Mouse (Mus musculus): ENCODE measurements at regions not wholly inside any gene's neighbourhood (a gene's known extent, or its start where the extent isn't known, plus 50 kb on each side); places are given as distances from the start of the nearest gene placed in this dataset.
A peak's percentile ranks its signal among the peaks of the same experiment; 100 is the strongest.

DNA sequence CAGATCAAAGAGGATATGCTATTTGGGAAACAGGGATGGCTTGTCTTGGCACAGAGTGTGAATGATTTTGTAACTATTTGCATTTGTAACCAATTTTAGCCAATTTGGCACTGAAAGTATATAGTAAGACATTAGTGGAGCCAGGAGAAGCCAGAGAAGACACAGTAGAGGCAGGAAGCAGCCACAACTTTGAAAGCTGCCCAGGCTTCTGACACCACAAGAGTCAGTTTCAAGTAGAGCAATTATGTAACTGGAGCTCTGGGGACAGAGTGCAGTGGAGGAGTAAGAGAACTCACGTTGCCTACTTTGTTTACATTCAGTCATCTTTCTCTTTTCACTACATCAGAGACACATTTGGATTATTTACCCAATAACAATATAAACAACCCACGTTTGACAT, 1956.5 kb upstream of the Lrrc6 start:
- DNase-seq (ENCODE audit: extremely low spot score, low read depth, low spot score), result no peak

DNA sequence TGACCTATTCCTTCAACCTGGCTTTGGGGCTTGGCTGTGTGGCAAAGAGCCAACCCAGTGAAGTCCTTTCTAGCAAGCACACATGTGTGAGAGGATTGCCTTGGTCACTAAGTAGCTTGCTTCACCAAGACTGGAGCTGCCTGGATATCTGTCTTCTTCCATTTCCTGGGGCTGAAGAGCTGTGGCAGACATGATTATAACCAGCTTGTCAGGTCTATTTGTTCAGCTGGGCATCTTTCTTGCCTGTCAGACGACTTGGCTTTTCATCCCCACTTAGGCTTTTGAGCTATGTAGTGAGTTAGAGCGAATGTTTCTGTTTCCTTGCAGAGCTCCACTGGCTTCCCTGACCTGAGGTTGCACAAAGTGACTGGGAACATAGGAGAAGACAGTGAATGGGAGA, 1951.3 kb upstream of the Lrrc6 start:
- DNase-seq (ENCODE audit: extremely low spot score, low read depth, low spot score), result no peak

DNA sequence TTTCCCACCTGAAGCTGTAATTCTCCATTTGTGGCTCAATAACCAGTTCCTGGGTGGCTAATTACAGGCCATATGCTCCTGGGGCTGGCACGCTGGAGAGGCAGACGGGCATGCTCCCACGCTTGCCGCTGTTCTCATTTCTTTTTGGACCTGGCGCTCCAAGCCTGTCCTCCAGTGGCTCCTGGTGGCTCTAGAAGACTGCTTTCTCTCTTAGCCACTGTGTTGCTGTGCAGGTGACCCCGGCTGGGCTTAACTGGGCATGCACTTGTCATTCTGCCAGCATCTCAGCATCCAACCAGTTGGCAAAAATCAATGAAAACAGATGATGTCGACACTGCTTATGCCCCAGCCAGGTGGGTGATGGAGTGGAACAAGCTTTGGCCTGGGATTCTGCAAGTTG, 1944.6 kb upstream of the Lrrc6 start:
- no peak for DNase-seq (ENCODE audit: extremely low spot score, low read depth, low spot score)

DNA sequence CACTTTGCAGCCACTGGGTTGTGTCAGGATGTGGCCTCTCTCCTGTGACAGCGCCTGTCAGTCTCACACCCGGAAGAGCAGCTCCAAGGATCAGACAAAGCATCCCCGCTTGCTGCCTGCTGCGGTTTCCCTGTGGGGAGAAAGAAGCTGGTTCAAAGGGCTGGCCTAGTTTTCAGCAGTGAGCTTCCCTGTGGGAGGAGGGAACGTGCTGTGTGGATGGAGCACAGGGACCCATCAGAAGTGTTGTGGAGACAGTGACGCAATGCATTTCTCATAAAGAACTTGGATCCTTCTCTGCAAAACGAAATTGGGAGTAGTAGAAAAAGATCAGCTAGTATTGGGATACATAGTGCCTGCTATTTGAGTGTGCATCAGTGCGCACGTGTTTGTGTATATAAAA, 1939.9 kb upstream of the Lrrc6 start:
- no peak for DNase-seq (ENCODE audit: extremely low spot score, low read depth, low spot score)

DNA sequence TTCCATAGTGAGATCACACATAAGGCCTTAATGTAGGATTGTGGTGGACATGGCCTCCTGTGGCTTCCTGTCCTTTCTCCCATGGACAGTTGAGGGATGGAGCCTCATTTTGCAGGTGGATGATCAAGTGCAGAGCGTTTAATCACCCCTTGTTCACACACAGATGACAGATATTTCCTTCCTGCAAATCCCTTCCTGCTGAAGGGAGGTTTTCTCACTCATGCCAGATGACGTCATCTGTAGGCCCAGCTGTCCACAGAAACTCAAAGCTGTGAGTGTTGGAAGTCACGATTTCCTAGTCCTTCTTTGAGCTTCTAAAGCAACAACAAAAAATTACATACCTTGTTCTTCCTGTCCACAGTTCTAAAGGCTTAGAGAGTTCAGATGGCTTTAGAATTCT, 1935.3 kb upstream of the Lrrc6 start:
- no peak for DNase-seq (ENCODE audit: extremely low spot score, low read depth, low spot score)

DNA sequence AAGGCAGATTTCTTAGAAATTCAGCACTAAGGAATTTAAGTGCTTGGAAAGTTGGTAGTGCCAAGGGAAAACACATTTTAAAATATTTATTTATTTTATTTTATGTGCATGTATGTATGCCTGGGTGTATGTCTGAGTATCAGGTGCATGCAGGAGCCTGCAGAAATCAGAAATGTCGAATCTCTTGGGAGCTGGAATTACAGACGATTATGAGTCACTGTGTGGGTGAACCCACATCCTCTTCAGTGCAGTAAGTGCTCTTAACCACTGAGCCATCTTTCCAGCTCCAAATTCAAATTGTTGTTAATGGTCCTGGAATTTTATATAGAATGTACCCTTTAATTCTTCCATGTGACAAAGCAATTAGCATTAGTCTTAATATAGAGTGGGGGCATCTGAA, 1930.5 kb upstream of the Lrrc6 start:
- DNase-seq (ENCODE audit: extremely low spot score, low read depth, low spot score), result no peak

DNA sequence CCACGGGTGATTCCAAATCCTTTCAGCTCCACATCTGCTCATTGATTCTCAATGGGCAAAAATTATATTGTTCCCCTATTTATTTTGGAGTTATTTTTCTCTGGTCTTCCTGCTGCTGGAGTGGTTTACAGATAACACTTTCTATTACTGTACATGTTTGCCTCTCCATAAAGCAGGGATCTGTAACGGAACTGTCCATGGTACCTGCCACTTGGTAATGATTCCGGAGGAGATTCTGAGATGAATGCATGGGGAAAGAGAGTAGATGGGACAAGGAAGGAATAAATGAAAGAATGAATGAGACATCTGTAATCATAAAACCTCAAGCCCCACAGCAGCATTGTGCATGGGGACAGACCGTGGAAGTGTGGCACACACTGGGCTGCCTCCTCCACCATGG, 1929.8 kb upstream of the Lrrc6 start:
- DNase-seq (ENCODE audit: extremely low spot score, low read depth, low spot score), result peak; percentile 14

DNA sequence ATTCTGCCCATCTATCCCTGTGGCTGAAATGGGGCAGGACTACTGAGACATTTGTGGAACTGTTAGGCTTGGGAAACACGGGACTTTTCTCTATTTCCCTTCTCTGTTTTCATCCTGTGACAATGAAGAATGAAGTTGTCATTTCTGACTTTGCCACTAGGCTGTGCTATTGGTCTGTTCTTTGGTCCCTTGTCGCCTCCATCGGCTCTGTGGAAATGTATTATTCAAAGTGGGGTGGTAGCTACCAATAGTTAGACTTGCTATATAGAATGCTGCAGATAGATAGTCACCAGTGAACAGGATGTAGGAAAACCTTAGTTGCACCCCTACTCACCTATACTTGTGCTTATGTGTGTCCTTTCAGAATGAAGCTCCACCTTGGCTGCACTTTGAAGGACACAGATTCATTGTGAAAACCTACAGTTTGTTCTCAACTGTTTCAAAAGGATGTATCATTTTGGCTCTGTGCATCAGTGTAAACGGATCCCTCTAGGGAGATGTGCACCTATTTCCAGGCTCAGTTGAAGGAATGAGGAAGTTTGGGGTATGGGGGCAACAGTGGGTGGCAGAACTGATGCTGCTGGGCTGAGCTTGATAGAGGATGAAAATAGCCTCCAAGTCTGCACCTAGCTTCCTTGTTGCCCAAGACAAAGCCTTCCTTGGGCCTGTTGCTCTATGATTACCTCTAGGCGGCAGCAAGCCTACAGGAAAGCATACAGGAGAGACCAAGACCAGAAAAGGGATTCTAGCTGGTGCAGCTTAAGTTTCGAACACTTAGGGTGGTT, 1927.9 kb upstream of the Lrrc6 start:
- DNase-seq (ENCODE audit: extremely low spot score, low read depth, low spot score), result peak; percentile 50

DNA sequence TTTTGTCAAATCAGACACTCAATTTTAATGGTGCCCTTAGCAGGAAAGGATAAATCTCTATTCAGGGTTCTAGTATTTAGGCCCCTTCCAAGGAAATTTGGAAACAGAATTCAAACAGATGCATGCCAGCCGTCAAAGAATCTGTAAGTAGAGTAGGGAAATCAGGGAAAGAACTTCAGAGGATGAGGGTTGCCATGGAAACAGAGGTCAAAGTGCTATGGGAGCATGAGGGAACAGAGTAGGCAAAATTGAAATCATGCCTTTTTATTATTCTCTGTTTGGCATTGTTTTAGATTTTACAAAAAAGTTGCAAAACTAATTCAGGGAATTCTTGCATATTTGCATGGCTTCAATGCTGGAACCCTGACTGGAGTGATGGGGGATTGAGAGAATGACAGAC, 1916.4 kb upstream of the Lrrc6 start:
- DNase-seq (ENCODE audit: extremely low spot score, low read depth, low spot score), result no peak

DNA sequence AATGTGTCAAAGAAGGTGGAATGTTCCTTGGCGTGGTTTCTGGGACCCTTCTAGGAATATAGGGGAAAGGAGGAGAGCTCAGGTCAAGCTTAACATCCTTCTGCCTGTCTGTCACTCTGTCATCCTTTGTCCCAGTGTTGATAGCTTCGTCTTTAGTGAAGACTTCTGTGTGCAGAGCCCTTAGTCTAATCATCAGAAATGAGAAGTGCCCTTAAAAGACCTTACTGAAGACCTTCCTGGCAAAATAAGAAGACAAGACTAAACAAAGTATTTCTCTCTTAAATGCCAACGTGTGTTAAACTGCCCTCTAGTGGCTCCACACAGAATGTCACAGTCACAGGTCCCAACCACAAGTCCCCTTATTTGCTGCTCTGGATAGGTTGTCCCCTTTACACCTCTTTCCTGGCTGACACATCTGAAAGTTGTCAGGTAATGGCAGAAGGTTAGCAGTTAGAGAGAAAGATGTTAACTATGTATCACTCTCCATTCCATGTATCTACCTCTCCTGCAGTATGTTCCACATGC, 1914.8 kb upstream of the Lrrc6 start:
- DNase-seq (ENCODE audit: extremely low spot score, low read depth, low spot score), result peak; percentile 14

DNA sequence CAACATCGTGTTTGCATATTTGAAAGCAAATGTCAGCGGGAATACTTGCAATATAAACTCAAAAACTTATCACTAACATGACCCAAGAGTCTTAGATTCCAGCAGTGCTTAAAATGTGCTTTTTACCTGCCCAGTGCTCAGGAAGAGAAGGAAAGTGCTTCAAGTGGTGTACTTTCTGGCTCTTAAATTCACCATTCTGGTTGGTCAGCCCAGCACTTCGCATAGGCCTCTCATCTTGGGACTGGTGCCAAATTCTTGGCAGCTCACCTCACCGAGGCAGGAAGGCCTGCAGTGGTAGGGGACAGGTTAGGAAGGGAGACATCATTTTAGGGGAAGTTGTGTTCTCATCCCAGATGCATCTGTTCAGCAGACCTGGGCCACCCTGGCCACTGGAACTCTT, 1913.3 kb upstream of the Lrrc6 start:
- no peak for DNase-seq (ENCODE audit: extremely low spot score, low read depth, low spot score)

DNA sequence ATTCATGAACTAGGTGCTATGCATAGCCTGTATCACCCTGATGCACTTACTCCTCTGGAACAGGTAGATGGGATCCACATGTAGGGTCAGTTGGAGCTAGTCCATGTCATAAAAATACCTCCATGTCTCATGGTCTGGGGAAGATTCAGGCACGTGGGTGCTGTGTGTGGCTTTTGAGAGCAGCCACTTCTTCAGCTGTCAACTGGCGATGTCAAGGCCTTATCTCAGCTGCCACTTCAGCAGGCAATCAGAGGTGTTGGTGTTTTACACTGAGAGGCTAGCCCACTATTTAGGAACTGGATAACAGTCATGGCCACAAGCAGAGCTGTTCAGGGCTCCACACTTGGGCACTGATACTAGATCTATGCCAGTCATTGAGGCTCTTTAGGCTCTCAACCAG, 1912.0 kb upstream of the Lrrc6 start:
- no peak for DNase-seq (ENCODE audit: extremely low spot score, low read depth, low spot score)

DNA sequence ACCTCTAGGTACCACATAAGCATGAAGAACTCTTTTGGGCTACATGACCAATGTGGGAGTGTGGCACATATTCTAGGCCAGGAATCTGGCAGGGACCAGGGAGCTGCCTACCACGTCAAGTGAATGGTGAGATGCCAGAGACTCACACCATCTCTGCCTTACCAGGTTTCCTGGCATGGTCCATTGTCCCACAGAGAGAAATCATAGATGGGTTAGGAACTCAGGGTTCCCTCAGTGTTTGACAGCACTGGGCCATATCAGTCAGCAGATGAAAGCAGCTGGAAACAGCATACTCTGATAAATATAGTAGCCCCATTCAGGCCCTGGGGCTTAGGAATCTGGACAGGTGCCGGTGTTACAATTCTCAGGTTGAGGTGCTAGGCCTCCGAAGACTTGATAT, 1911.4 kb upstream of the Lrrc6 start:
- DNase-seq (ENCODE audit: extremely low spot score, low read depth, low spot score), result no peak

DNA sequence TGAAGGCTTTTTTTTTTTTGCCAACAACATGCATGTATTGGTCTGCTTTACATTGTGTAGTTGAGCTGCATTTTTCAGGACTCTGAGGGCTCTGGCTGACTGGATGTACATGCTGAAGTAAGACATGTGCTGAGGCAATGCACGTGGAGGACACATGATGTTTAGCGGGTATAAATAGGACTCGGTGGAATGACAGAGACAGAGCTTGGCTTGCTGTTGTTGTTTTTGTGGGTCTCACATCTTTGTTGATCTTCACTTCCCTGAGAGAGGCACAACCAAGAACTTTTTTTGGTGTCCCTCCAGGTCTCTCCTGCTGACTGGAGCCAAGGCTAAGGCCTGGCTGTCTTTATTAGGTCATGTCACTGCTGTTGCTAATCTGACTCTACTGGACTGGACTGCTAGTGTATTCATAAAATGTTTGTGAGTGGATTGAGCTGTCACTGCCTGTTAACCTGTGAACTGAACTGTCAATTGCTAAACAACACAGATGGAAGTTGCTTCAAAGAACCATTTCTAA, 1902.9 kb upstream of the Lrrc6 start:
- no peak for DNase-seq (ENCODE audit: extremely low spot score, low read depth, low spot score)

DNA sequence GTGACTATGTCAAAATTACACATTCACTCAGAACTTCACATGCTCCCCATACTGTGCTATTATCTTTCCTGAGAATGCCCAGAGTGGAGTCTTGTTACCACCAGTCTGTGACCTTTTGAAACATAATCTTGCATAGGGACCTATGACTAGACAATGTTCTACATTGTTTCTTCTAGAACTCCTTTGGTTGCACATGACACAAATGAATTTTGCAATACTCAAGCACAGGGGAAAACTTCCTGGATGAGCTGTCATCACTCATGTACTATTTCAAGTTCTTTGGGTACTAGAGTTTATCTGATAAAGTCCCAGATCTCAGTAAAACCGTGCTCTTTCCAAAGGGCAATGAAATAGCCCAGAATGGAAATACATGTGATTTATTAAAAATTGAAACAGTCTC, 1901.0 kb upstream of the Lrrc6 start:
- no peak for DNase-seq (ENCODE audit: extremely low spot score, low read depth, low spot score)

DNA sequence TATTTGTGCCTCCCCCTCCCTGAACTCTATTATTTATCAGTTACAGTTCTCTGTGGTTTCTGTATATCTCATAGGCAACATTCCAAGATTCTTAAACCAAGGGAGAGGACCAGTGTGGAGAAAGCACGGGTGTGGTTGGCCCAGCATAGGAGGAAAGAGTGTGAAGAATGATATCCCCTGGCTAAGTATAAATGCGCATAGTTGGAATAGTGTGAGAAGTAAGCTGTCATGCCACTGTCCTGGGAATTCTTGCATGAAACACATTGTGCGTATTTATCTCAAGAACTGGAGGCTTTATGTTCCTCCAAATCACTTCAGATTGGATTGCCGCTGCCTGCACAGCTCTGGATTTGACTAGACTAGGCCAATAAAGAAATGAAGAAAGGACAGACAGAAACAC, 1900.3 kb upstream of the Lrrc6 start:
- no peak for DNase-seq (ENCODE audit: extremely low spot score, low read depth, low spot score)

DNA sequence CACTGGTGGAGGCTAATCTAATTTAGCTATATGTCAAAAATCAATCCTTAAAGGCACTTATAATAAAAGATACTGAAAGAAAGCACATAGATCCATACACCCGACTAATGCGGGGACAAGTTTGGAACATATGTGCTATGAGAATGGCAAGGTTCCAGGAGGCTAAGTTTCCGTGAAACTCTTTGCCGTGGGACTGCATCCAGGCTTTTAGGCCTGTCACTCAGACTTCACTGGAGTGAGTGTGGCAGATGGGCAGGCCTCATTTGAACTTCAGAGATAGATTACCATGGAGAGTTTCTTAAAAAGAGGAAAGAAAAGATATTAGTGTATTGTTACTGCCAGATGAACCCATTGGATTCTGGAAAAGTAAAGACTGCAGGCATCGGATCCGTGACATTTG, 1895.9 kb upstream of the Lrrc6 start:
- no peak for DNase-seq (ENCODE audit: extremely low spot score, low read depth, low spot score)

DNA sequence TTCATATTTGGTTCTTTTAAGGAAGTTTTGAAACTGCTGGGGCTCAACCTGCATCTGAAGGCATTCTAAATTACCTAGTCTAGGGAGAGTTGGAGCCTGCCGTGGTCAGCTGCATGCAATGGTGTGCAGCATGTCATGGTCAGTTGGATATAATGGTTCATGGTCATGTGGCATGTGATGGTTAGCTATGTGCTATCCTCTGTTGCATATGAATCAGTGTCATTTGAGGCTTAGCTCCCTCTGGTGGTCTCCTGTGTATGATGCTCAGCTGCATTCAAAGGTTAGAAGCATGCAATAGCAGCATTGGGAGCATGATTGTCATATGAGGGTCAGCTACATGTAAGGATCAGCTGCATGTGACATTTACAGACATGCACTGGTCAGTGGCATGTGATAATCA, 1894.0 kb upstream of the Lrrc6 start:
- DNase-seq (ENCODE audit: extremely low spot score, low read depth, low spot score), result no peak

DNA sequence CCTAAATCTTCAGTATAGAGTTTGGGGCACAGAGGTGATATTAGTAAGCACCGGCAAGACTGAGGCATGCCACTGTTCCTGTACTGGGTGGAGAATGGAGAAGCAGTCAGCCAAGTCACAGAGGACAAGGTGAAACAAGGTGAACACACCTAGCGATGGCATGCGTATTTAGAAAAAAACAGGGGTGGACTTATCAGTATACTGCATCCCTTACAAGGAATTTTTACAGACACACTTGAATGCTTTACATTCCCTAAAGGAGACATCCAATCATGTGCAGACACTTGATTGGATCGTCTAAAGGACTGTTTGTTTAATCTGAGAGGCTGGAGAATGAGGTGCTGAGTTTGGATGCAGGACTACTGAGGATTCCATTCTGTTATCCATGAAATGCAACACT, 1893.4 kb upstream of the Lrrc6 start:
- DNase-seq (ENCODE audit: extremely low spot score, low read depth, low spot score), result no peak

DNA sequence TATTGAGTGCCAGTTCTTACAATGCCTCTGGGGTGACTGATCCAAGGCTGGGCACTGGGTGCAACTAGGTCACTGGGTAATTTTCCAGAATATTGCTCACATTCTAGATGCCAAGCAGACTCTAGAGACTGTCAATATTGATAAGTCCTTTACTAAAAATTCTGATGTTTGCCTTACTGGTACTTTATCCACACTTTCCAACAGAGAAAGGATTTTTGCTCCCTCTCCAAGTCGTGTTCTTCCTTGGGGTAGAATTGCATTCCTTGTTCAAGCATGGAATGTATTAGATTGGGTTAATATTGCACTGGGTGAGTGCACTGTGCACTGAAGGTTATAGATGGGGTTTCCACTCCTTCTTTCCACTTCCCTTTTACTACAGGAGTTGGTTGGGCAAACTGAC, 1891.0 kb upstream of the Lrrc6 start:
- DNase-seq (ENCODE audit: extremely low spot score, low read depth, low spot score), result no peak

DNA sequence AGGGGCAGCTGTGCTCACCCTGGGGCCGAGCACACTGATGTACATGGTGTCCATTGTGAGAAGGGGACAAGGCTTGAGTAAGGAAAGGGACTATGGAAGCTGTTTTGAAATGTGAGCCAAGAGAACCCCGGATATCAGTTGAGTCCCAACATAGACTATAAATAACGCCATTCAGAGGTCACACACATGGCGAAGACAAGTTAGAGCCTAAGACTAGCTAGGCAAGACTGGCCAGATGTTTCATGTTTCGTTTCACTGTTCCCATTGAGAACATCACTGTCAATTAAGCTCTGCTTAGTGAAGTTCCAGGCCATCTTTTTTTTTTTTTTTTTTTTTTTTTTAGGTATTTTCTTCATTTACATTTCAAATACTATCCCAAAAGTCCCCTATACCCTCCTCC, 1889.1 kb upstream of the Lrrc6 start:
- DNase-seq (ENCODE audit: extremely low spot score, low read depth, low spot score), result no peak

DNA sequence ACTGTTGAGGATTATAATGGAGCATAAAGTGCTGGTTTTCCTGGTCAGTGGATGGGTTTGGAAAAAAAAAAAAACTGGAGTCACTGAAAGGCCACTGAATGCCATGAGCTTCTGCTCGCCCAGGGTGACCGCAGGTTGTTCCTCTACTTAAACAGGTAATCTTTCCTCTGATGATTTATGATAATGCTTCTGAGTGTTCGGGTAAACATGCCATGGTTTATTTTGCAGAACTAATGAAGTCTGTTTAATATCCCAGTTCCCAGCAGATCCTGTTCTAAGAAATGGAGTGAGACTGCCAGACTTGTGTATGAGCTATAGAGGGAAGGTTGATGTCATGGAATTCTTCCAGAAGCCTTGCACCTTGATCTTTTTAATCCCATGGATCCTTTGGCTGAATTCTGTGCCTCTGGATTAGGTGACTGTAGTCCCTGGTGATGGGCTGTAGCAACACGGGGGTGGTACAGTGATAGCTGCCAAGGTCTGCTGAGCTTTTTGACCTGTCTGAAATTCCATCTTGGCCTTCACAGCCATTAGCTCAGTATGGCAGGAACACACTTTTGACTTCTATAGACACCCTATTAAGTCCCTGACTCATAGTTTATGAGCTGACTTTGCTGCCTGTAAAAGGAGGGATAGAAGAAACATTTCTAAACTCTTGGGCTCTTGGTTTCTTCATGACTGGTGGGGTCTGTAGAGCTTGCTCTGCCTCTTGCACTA, 1886.8 kb upstream of the Lrrc6 start:
- DNase-seq (ENCODE audit: extremely low spot score, low read depth, low spot score), result no peak

Measured in hindlimb bud, embryonic 11.5 days (tissue).